Mouse (Mus musculus) lung, embryonic 14.5 days (tissue): ENCODE data around the gene Map6. TPM values are rescaled to one million over a fixed set of nuclear protein-coding genes. Genes with fewer than 3 reads are reported as not detected.

Experiments used
- ATAC-seq: fragments of 200-750 bp; cut with Nextera tagmentation; 2 replicates; pipeline ENCODE4 v1.8.0; 2017; ENCODE audit warnings: mild to moderate bottlenecking, moderate TSS enrichment, moderate library complexity; ENCODE audit not compliant: insufficient read depth
- DNase-seq: peaks from one replicate; pipeline ENCODE4 v3.0.0-alpha.2; 2015
- H3K27ac ChIP-seq: fragments of 300-500 bp; sonication (generic); 2 replicates; pipeline ENCODE4 v1.5.1; 2014; ENCODE audit warnings: low read depth, mild to moderate bottlenecking, moderate library complexity
- H3K27me3 ChIP-seq: fragments of 300-500 bp; sonication (generic); 2 replicates; pipeline ENCODE4 v1.6.1; 2014; ENCODE audit warnings: low read length, control low read depth; ENCODE audit not compliant: insufficient read depth
- H3K36me3 ChIP-seq: fragments of 300-500 bp; sonication (generic); 2 replicates; pipeline ENCODE4 v1.6.1; 2014; ENCODE audit warnings: control low read depth; ENCODE audit not compliant: insufficient read depth
- H3K4me1 ChIP-seq: fragments of 300-500 bp; sonication (generic); 2 replicates; pipeline ENCODE4 v1.6.1; 2014; ENCODE audit warnings: antibody characterized with exemption, control low read depth; ENCODE audit not compliant: insufficient read depth
- H3K4me2 ChIP-seq: fragments of 300-500 bp; sonication (generic); 2 replicates; pipeline ENCODE4 v1.6.1; 2014; ENCODE audit warnings: mild to moderate bottlenecking
- H3K4me3 ChIP-seq: fragments of 300-500 bp; sonication (generic); 2 replicates; pipeline ENCODE4 v1.5.1; 2014; ENCODE audit warnings: low read depth, low read length
- H3K9ac ChIP-seq: fragments of 300-500 bp; sonication (generic); 2 replicates; pipeline ENCODE4 v1.6.1; 2014
- H3K9me3 ChIP-seq: fragments of 300-500 bp; sonication (generic); 2 replicates; pipeline ENCODE4 v1.6.1; 2016; ENCODE audit warnings: low read depth, low read length, control low read depth
- CTCF ChIP-seq: IDR thresholded peaks from 2 replicates; pipeline ENCODE4 v1.5.1; 2016; ENCODE audit warnings: antibody characterized with exemption, low read depth
- WGBS: fragments of 180-500 bp; shearing (Covaris S2); extraction: QIAGEN DNeasy Blood & Tissue Kit; methylation state at CpG from one replicate; pipeline ENCODE4 v1.1.7; 2014; 5-methylcytosine and 5-hydroxymethylcytosine counted together
- polyA plus RNA-seq: library from polyadenylated mRNA; unstranded; fragments of >200 nt; fragmentation: Nextera tagmentation; extraction: Ambion mirVana; gene quantifications from 2 replicates; pipeline ENCODE4 v1.2.1, GENCODE M21; 2014

Gene Map6
- polyA plus RNA-seq, 1 experiment from 2014 or later = 2.0 TPM

DNA sequence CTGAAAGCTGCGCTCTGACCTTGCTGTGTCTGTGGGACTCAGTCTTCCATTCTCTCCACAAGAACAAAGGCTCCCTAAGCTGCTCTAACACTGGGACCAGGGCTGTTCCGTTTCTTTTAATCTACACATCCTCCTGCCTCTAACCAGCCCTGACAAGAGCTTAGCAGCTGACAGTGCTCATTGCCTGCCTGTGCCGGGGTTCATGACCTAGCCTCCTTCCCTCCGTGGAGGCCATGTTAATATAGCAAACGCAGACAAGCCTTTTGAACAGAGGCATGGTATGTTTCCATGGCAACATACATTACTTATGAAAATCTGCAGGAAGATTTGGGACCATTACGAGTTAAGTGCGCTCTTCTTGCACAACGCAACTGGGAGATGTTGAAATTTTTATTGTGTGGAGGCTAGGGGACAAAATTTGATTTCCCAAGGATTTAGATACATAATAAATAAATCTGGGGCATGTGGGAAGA is 45.5 kb downstream of the Map6 start:
- DNase-seq (peak; percentile 71), ATAC-seq (peak; percentile 74)
- Histone ChIP-seq H3K9me3 (no peaks in the 10 kb centered on the region), H3K9ac (no peak overlapping the region), H3K4me2 (no peak overlapping the region), H3K4me3 (no peak overlapping the region), H3K4me1 (peaks cover 13% of the 10 kb centered on the region; the same call in 1 of the 2 replicates), H3K36me3 (no peaks in the 10 kb centered on the region), H3K27ac (no peak overlapping the region), H3K27me3 (no peaks in the 10 kb centered on the region)
- TF ChIP-seq CTCF = no peak
- WGBS = 23% methylated on average over 8 of the region's 8 CpGs

- Histone ChIP-seq H3K4me3 (no peak overlapping the region), H3K27ac (no peak overlapping the region), H3K9ac (no peak overlapping the region), H3K27me3 (no peaks in the 10 kb centered on the region), H3K4me2 (no peak overlapping the region), H3K9me3 (no peaks in the 10 kb centered on the region), H3K36me3 (no peaks in the 10 kb centered on the region), H3K4me1 (peaks cover 13% of the 10 kb centered on the region; the same call in 1 of the 2 replicates)
- ATAC-seq (no peak), DNase-seq (no peak)
- 48% methylated on average over 8 of the region's 8 CpGs for WGBS
- no peak for TF ChIP-seq CTCF
These were observed 46.0 kb downstream of the Map6 start for GRCm38 (mm10) chr7:99313253-99313652.

DNA sequence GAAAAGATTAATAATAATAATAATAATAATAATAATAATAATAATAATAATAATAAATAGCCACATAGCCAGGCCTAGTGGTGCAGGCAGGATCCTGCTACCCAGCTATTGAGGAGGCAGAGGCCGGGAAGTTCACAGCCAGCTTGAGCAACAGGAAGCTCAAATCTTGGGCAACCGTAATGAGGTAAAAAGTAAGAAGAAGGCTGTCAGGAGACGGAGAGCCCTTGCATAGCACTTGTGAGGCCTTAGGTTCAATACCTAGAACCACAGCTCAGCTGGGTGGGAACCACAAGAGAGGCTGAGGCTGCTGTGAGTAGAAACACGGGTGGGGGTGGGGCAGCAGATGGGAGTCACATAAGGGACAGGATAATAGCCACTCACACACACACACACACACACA is 47.3 kb downstream of the Map6 start:
- ATAC-seq (no peak), DNase-seq (no peak)
- H3K4me3 ChIP-seq = no peak overlapping the region
- TF ChIP-seq CTCF = no peak
- WGBS = 73% methylated on average over 4 of the region's 4 CpGs
- H3K27me3 ChIP-seq = no peaks in the 10 kb centered on the region
- peaks cover 13% of the 10 kb centered on the region; the same call in 1 of the 2 replicates for H3K4me1 ChIP-seq
- no peaks in the 10 kb centered on the region for H3K9me3 ChIP-seq
- H3K36me3 ChIP-seq = no peaks in the 10 kb centered on the region
- H3K9ac ChIP-seq = no peak overlapping the region
- no peak overlapping the region for H3K4me2 ChIP-seq
- no peak overlapping the region for H3K27ac ChIP-seq

GRCm38 (mm10) chr7:99316207-99316606 is 49.0 kb downstream of the Map6 start:
- Histone ChIP-seq H3K9ac (no peak overlapping the region), H3K27ac (no peak overlapping the region), H3K4me3 (no peak overlapping the region), H3K4me1 (peaks cover 13% of the 10 kb centered on the region; the same call in 1 of the 2 replicates), H3K27me3 (no peaks in the 10 kb centered on the region), H3K4me2 (no peak overlapping the region), H3K36me3 (no peaks in the 10 kb centered on the region), H3K9me3 (no peaks in the 10 kb centered on the region)
- no peak for ATAC-seq
- no peak for TF ChIP-seq CTCF
- WGBS = 51% methylated on average over 7 of the region's 7 CpGs
- DNase-seq = no peak

DNA sequence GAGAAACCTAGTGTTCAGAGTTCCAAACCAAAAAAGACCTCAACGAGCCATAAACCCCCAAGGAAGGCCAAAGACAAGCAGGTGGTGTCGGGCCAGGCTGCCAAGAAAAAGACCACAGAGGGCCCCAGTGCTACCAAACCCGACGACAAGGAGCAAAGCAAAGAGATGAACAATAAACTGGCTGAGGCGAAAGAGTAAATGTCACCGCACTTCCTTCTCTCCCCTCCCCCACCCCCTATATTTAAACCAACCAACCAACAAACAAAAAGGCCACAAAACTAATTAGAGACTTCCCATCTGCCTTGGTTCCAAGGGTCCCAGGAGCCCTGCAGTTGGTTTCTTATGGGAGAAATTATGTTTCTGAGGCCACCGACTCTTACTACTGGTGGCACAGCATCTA is 50.2 kb downstream of the Map6 start:
- Histone ChIP-seq H3K4me3 (no peak overlapping the region), H3K27ac (no peak overlapping the region), H3K36me3 (no peaks in the 10 kb centered on the region), H3K27me3 (no peaks in the 10 kb centered on the region), H3K9ac (no peak overlapping the region), H3K4me2 (no peak overlapping the region), H3K9me3 (no peaks in the 10 kb centered on the region), H3K4me1 (peaks cover 4% of the 10 kb centered on the region; the same call in 1 of the 2 replicates)
- DNase-seq (no peak), ATAC-seq (no peak)
- 70% methylated on average over 7 of the region's 7 CpGs for WGBS
- no peak for TF ChIP-seq CTCF

DNA sequence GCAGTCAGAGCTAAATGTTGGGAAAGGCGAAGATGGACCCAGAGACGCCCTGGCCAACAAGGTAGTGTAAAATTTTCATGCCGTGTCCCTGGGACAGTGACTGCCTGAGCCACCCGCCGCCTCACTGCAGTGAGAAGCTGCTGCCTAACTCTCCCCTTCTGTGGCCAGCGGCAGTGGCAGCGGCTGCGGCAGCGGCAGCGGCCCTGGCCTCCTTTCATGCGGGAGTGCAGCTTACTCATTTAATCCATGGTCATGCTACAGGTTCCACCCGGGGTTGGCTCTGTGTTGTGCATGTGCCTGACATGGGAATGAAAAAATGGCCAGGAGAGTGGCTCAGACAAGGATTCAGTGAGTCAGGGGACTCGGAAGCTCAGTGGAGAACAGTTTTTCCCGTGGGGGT is 53.3 kb downstream of the Map6 start:
- H3K4me2 ChIP-seq = no peak overlapping the region
- H3K9ac ChIP-seq = no peak overlapping the region
- no peak for ATAC-seq
- no peak for TF ChIP-seq CTCF
- H3K9me3 ChIP-seq = no peaks in the 10 kb centered on the region
- no peaks in the 10 kb centered on the region; the same call in 1 of the 2 replicates for H3K4me1 ChIP-seq
- H3K27ac ChIP-seq = no peak overlapping the region
- DNase-seq = no peak
- H3K4me3 ChIP-seq = no peak overlapping the region
- no peaks in the 10 kb centered on the region for H3K27me3 ChIP-seq
- WGBS = 47% methylated on average over 14 of the region's 14 CpGs
- no peaks in the 10 kb centered on the region for H3K36me3 ChIP-seq

- Histone ChIP-seq H3K9ac (no peak overlapping the region), H3K27me3 (no peaks in the 10 kb centered on the region), H3K4me3 (no peak overlapping the region), H3K4me1 (no peaks in the 10 kb centered on the region; the same call in 1 of the 2 replicates), H3K9me3 (no peaks in the 10 kb centered on the region), H3K27ac (peak overlapping the region; percentile 30; the same call in 1 of the 2 replicates), H3K4me2 (no peak overlapping the region), H3K36me3 (no peaks in the 10 kb centered on the region)
- DNase-seq (no peak), ATAC-seq (no peak)
- no peak; the same call in 1 of the 2 replicates for TF ChIP-seq CTCF
- 67% methylated on average over 6 of the region's 6 CpGs for WGBS
These were observed 55.6 kb downstream of the Map6 start for GRCm38 (mm10) chr7:99322691-99323320.
